Mouse (Mus musculus) stomach, postnatal 0 days (tissue): ENCODE results near the gene Atxn7l3.

Experiments used
- CTCF ChIP-seq: IDR thresholded peaks from 2 replicates; pipeline ENCODE4 v1.5.1; 2016; ENCODE audit warnings: antibody characterized with exemption, low read depth, mild to moderate bottlenecking, moderate library complexity
- EP300 ChIP-seq: optimal IDR thresholded peaks from 2 replicates; pipeline ENCODE3; 2016; ENCODE audit warnings: antibody characterized with exemption

DNA sequence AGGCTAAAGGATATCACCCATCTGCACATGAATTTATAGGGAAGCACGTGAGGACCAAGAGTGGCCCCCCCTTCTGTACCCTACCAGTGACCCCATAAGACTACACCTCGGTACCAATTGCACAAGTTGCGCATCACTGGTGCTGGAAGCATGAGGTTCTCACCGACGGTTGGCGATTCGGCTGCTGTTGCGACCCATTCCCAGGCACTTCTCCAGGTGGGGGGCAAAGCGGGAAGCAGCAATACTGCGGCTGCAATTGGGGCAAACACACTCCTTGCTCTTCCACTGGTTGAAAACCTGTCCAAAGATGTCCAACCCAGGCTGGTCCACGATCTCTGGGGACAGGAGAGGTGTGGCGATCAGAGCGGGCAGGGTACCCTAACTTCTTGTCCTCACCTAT is 2.5 kb downstream of the Atxn7l3 start:
- no peak for TF ChIP-seq CTCF
- TF ChIP-seq EP300: no peak
